Mouse (Mus musculus) kidney, adult 2 months (tissue): Measurements from ENCODE around the gene Tex264.

ENCODE experiments used
- CTCF ChIP-seq: fragments of 200-500 bp; conservative IDR thresholded peaks from 2 replicates; pipeline ENCODE4 v1.5.1; 2011; ENCODE audit warnings: low read depth, mild to moderate bottlenecking, control low read depth, low read length, moderate library complexity, mixed read lengths; ENCODE audit not compliant: insufficient read depth, insufficient read length
- POLR2A ChIP-seq: fragments of 200-500 bp; IDR thresholded peaks from one replicate; pipeline ENCODE4 v1.6.1; 2011; ENCODE audit warnings: low read depth, low read length, control low read depth

DNA sequence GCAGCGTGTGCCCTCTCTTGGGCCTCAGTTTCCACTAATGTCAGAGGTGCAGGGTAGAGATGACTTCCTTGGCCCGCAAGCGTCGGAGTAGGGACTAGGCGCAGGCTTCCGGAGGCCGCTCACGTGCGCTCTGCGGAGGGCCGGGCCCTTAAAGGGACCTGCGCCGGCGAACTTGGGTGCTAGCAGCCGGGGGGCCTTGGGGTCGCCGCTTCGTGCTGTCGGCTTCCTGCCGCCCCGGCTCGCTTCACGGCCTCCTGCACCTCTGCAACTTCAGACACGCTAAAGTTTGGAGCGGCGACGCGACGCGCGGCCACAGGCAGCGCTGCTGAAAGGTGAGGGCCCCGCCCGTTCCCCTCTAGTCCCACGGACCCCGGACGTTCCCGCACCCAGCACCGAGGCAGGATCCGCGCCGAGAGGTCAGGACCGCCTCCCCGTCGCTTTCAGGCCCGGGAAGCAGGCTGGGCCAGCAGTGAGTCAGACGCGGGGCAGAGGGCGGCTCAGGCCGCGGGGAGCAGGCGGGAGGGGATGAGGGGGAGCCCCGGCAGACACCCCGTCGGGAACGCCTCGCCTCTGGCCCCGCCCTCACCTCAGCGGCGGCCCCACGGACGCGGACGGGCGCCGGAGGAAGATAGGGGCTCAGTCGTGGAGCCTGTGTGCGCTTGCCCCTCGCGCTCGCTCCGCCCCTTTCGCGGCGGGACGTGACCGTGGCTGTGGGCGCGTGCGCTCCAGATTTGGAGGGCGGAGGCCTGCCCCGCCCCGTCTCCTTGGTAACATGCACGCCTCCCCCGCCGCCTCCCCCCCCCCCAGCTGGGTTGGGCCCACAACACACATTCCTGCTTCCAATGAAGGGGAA, at the start of gene Tex264:
- TF ChIP-seq CTCF, result no peak
- TF ChIP-seq POLR2A, result peak; percentile 32
